Mouse (Mus musculus) midbrain, embryonic 14.5 days (tissue): ENCODE measurements around the gene Gm21897. TPM values are rescaled to one million over a fixed set of nuclear protein-coding genes. Genes with fewer than 3 reads are reported as not detected.
A peak's percentile ranks its signal among the peaks of the same experiment; 100 is the strongest.
"Not testable (repeated sequence)": the region's sequence is repeated elsewhere in the genome, so short reads cannot be mapped to it uniquely, and the experiment has no call there.

Source experiments
- ATAC-seq: fragments of 200-750 bp; cut with Nextera tagmentation; 2 replicates; pipeline ENCODE4 v1.8.0; 2017; ENCODE audit warnings: moderate number of reproducible peaks, moderate library complexity; ENCODE audit not compliant: low FRiP score, low TSS enrichment
- DNase-seq: peaks from one replicate; pipeline ENCODE4 v3.0.0-alpha.2; 2015
- H3K27ac ChIP-seq: fragments of 300-500 bp; sonication (generic); replicated peaks from 2 replicates; pipeline ENCODE4 v1.5.1; 2014; ENCODE audit warnings: mild to moderate bottlenecking, low read depth, low read length, moderate library complexity
- H3K27me3 ChIP-seq: fragments of 300-500 bp; sonication (generic); 2 replicates; pipeline ENCODE4 v1.6.1; 2014; ENCODE audit warnings: low read length, control low read depth, mixed read lengths; ENCODE audit not compliant: control insufficient read depth, insufficient read depth
- H3K36me3 ChIP-seq: fragments of 300-500 bp; sonication (generic); 2 replicates; pipeline ENCODE4 v1.6.1; 2014; ENCODE audit warnings: low read length, control low read depth; ENCODE audit not compliant: control insufficient read depth, insufficient read depth
- H3K4me1 ChIP-seq: fragments of 300-500 bp; sonication (generic); 2 replicates; pipeline ENCODE4 v1.6.1; 2014; ENCODE audit warnings: mild to moderate bottlenecking, antibody characterized with exemption, low read length, control low read depth; ENCODE audit not compliant: control insufficient read depth, insufficient read depth
- H3K4me2 ChIP-seq: fragments of 300-500 bp; sonication (generic); 2 replicates; pipeline ENCODE4 v1.6.1; 2014; ENCODE audit warnings: mild to moderate bottlenecking, low read length, moderate library complexity
- H3K4me3 ChIP-seq: fragments of 300-500 bp; sonication (generic); replicated peaks from 2 replicates; pipeline ENCODE4 v1.5.1; 2014; ENCODE audit warnings: low read depth, low read length
- H3K9ac ChIP-seq: fragments of 300-500 bp; sonication (generic); replicated peaks from 2 replicates; pipeline ENCODE4 v1.6.1; 2014; ENCODE audit warnings: mild to moderate bottlenecking, low read length, moderate library complexity
- H3K9me3 ChIP-seq: fragments of 300-500 bp; sonication (generic); 2 replicates; pipeline ENCODE4 v1.6.1; 2016; ENCODE audit warnings: low read length, control low read depth, mixed read lengths; ENCODE audit not compliant: control insufficient read depth
- WGBS: fragments of 180-500 bp; shearing (Covaris S2); extraction: QIAGEN DNeasy Blood & Tissue Kit; methylation state at CpG from one replicate; pipeline ENCODE4 v1.1.7; 2014; 5-methylcytosine and 5-hydroxymethylcytosine counted together
- polyA plus RNA-seq: library from polyadenylated mRNA; unstranded; fragments of >200 nt; fragmentation: Nextera tagmentation; extraction: Ambion mirVana; gene quantifications from 2 replicates; pipeline ENCODE4 v1.2.1, GENCODE M21; 2014

Gm21897 gene
- not detected in 2 replicates for polyA plus RNA-seq

GRCm38 (mm10) chr16:15317158-15317557 is at the start of gene Gm21897:
Gene Gm21897 (plus strand): TSS chr16:15317458.
- not testable (repeated sequence) for DNase-seq, H3K27me3 ChIP-seq, H3K9ac ChIP-seq, H3K9me3 ChIP-seq, H3K4me1 ChIP-seq, H3K36me3 ChIP-seq, H3K27ac ChIP-seq, H3K4me2 ChIP-seq, ATAC-seq, H3K4me3 ChIP-seq
- WGBS, result no CpG with 5 or more reads among the region's 4 CpGs

- Histone ChIP-seq H3K4me3 (no peak overlapping the region), H3K27me3 (no peaks in the 10 kb centered on the region), H3K4me1 (no peaks in the 10 kb centered on the region), H3K9me3 (no peaks in the 10 kb centered on the region), H3K36me3 (no peaks in the 10 kb centered on the region), H3K4me2 (no peak overlapping the region), H3K27ac (no peak overlapping the region), H3K9ac (no peak overlapping the region)
- DNase-seq, result no peak
- WGBS, result 72% methylated on average over 1 of the region's 1 CpGs
- ATAC-seq, result no peak
Observed at GRCm38 (mm10) chr16:15272291-15272690, 45.0 kb upstream of the Gm21897 start.

DNA sequence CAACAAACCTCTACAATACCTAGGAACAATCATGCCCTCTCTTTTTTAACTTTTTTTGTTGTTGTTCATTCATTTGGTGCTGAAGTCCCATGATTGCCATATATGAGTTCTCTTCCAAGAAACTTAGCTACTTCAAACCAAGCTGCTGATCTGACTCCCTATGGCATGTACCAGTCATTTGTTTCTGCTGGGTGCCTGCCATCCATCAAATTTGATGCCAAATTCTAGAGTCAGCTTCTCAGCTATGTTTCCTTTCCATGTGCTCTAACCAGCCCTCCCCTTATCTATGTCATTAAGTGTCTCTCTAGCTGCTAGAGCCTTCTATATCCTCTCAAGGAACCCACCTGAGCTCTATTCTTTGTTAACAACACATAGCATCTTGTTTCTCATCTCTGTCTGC is 39.8 kb upstream of the Gm21897 start:
- no peak overlapping the region for H3K9ac ChIP-seq
- H3K4me3 ChIP-seq, result no peak overlapping the region
- no peaks in the 10 kb centered on the region for H3K9me3 ChIP-seq
- no peaks in the 10 kb centered on the region for H3K4me1 ChIP-seq
- no peak for DNase-seq
- no peaks in the 10 kb centered on the region for H3K27me3 ChIP-seq
- no peak overlapping the region for H3K4me2 ChIP-seq
- H3K36me3 ChIP-seq, result no peaks in the 10 kb centered on the region
- ATAC-seq, result no peak
- no peak overlapping the region for H3K27ac ChIP-seq

GRCm38 (mm10) chr16:15293041-15293440 is 24.2 kb upstream of the Gm21897 start:
- 61% methylated on average over 3 of the region's 3 CpGs for WGBS

GRCm38 (mm10) chr16:15294289-15294688 is 23.0 kb upstream of the Gm21897 start:
- H3K9me3 ChIP-seq, result no peaks in the 10 kb centered on the region
- H3K27ac ChIP-seq, result no peak overlapping the region
- ATAC-seq (no peak), DNase-seq (no peak)
- no peaks in the 10 kb centered on the region for H3K27me3 ChIP-seq
- no peak overlapping the region for H3K4me2 ChIP-seq
- WGBS, result 85% methylated on average over 1 of the region's 1 CpGs
- H3K4me3 ChIP-seq, result no peak overlapping the region
- H3K4me1 ChIP-seq, result no peaks in the 10 kb centered on the region
- H3K9ac ChIP-seq, result no peak overlapping the region
- no peaks in the 10 kb centered on the region for H3K36me3 ChIP-seq

More at GRCm38 (mm10) chr16:15293041-15293440, 24.2 kb upstream of the Gm21897 start:
- H3K27me3 ChIP-seq, result no peaks in the 10 kb centered on the region
- ATAC-seq (no peak), DNase-seq (no peak)
- no peak overlapping the region for H3K9ac ChIP-seq
- H3K4me1 ChIP-seq, result no peaks in the 10 kb centered on the region
- no peak overlapping the region for H3K4me3 ChIP-seq
- H3K4me2 ChIP-seq, result no peak overlapping the region
- no peak overlapping the region for H3K27ac ChIP-seq
- no peaks in the 10 kb centered on the region for H3K36me3 ChIP-seq
- no peaks in the 10 kb centered on the region for H3K9me3 ChIP-seq

- Histone ChIP-seq H3K9ac (no peak overlapping the region), H3K4me2 (no peak overlapping the region), H3K36me3 (no peaks in the 10 kb centered on the region), H3K4me3 (no peak overlapping the region), H3K9me3 (no peaks in the 10 kb centered on the region), H3K4me1 (no peaks in the 10 kb centered on the region), H3K27ac (no peak overlapping the region), H3K27me3 (no peaks in the 10 kb centered on the region)
- peak; percentile 52 for DNase-seq
- no peak for ATAC-seq
- WGBS, result 75% methylated on average over 8 of the region's 8 CpGs
Observed at GRCm38 (mm10) chr16:15294911-15295659, 22.2 kb upstream of the Gm21897 start.

DNA sequence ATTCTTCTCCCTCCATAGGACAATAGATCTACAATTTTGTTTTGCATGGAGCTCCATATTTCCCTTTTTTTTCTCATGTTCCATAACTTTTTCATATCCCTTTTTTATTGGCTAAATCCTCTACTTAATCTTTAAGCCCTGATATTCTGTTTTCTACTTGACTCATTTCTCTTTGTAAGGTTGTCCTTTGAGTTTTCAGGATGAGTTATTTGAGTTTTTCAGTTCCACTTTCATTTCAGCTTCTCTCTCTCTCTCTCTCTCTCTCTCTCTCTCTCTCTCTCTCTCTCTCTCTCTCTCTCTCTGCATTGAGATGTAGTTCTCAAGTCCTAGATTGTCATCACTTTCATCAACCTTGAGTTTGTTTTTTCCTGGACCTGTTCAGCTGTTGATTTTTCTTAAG is 17.3 kb downstream of the Gm21897 start:
- DNase-seq, result no peak
- H3K27me3 ChIP-seq, result no peaks in the 10 kb centered on the region
- H3K4me3 ChIP-seq, result no peak overlapping the region

DNA sequence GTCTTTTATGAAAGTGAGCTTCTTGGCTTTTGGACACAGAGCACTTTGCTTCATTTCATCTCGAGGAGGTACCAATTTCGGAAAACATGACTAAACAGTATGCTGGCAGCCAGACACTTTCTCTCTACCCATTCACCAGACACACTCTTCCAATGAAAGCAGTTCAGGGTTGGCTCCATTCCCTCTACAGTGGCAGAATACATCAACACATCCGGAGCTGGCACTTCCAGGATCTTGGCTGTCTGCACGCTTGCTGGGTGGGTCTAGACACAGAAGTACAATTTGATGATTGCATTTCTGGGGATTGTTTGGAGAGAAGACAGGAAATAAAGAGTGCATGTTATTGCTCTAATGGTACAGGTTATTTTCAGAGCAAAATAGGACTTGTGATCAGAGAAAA is 21.8 kb downstream of the Gm21897 start:
- no peak for ATAC-seq
- 87% methylated on average over 4 of the region's 4 CpGs for WGBS

More for the DNA sequence above, 17.3 kb downstream of the Gm21897 start:
- no peak overlapping the region for H3K9ac ChIP-seq
- H3K36me3 ChIP-seq, result no peaks in the 10 kb centered on the region
- no peak overlapping the region for H3K4me2 ChIP-seq
- no peak for ATAC-seq
- H3K27ac ChIP-seq, result no peak overlapping the region
- H3K9me3 ChIP-seq, result no peaks in the 10 kb centered on the region
- no peaks in the 10 kb centered on the region for H3K4me1 ChIP-seq

GRCm38 (mm10) chr16:15346045-15346444 is 28.8 kb downstream of the Gm21897 start:
- no peak overlapping the region for H3K4me3 ChIP-seq
- ATAC-seq, result no peak
- WGBS, result 77% methylated on average over 1 of the region's 1 CpGs
- H3K36me3 ChIP-seq, result no peaks in the 10 kb centered on the region
- H3K9me3 ChIP-seq, result no peaks in the 10 kb centered on the region
- no peak overlapping the region for H3K27ac ChIP-seq
- no peak overlapping the region for H3K9ac ChIP-seq
- H3K27me3 ChIP-seq, result no peaks in the 10 kb centered on the region
- no peak for DNase-seq
- no peak overlapping the region for H3K4me2 ChIP-seq
- H3K4me1 ChIP-seq, result no peaks in the 10 kb centered on the region

More for the DNA sequence above, 21.8 kb downstream of the Gm21897 start:
- Histone ChIP-seq H3K4me3 (no peak overlapping the region), H3K4me2 (no peak overlapping the region), H3K9me3 (no peaks in the 10 kb centered on the region), H3K27ac (no peak overlapping the region), H3K9ac (no peak overlapping the region), H3K36me3 (no peaks in the 10 kb centered on the region), H3K27me3 (no peaks in the 10 kb centered on the region), H3K4me1 (no peaks in the 10 kb centered on the region)
- DNase-seq, result no peak
